Mouse (Mus musculus): ENCODE results near the gene Map3k5.

DNA sequence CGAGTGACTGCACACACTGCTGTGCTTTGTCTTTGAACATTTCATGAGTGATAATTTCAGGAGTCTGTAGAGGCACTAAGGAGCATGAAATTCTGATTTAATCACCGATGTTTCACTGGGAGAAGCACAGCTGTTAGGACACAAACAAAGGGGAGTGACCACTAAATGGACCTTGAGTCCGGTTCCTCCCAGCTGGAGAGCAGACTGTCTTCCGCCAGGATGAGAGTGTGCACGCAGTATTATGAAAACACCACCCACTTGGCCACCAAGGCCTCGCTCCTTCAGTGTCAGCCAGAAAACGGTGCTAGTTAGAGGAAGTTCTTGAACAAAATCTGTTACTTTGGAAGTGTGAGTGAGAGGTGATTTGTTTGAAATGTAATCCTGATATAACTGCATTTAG lies 105.8 kb downstream of the Map3k5 start:
- TF ChIP-seq CTCF (IDR thresholded peaks at IDR 0.05; ENCODE audit: borderline replicate concordance, insufficient read depth, low read depth, low read length) (no peak), POLR2A (IDR thresholded peaks at IDR 0.05; ENCODE audit: borderline replicate concordance, insufficient read depth, low read length) (no peak)

All from cerebellum, adult 2 months (tissue).